Mouse (Mus musculus): ENCODE data around the gene Ssb. TPM values are rescaled to one million over a fixed set of nuclear protein-coding genes. Genes with fewer than 3 reads are reported as not detected.

Ssb gene
- polyA plus RNA-seq, 1 experiment from 2014 or later, result 508 TPM

GRCm38 (mm10) chr2:69825898-69826297 lies 35.5 kb upstream of the Ssb start:
- H3K27ac ChIP-seq (replicated peaks; ENCODE audit: low read depth, low read length), result no peak overlapping the region

GRCm38 (mm10) chr2:69826380-69826779 lies 35.0 kb upstream of the Ssb start:
- DNase-seq (ENCODE audit: low spot score) (no peak), ATAC-seq (replicated peaks; ENCODE audit: insufficient number of reproducible peaks, low FRiP score, low TSS enrichment, low read depth) (no peak)
- Histone ChIP-seq H3K4me1 (ENCODE audit: control insufficient read depth, insufficient read depth, low read length) (no peaks in the 10 kb centered on the region), H3K27ac (replicated peaks; ENCODE audit: low read depth, low read length) (no peak overlapping the region), H3K9ac (replicated peaks; ENCODE audit: low read length) (no peak overlapping the region), H3K9me3 (replicated peaks; ENCODE audit: control insufficient read depth, low read length) (no peaks in the 10 kb centered on the region), H3K4me2 (ENCODE audit: low read depth, low read length) (no peak overlapping the region), H3K4me3 (ENCODE audit: low read depth, low read length) (no peak overlapping the region), H3K27me3 (ENCODE audit: control insufficient read depth, insufficient read depth, low read length) (no peaks in the 10 kb centered on the region), H3K36me3 (replicated peaks; ENCODE audit: control insufficient read depth, insufficient read depth, low read depth, low read length) (peaks cover 2% of the 10 kb centered on the region)
- WGBS, result 65% methylated on average over 2 of the region's 2 CpGs

More at GRCm38 (mm10) chr2:69825898-69826297, 35.5 kb upstream of the Ssb start:
- Histone ChIP-seq H3K9ac (replicated peaks; ENCODE audit: low read length) (no peak overlapping the region), H3K4me2 (ENCODE audit: low read depth, low read length) (no peak overlapping the region), H3K36me3 (replicated peaks; ENCODE audit: control insufficient read depth, insufficient read depth, low read depth, low read length) (peaks cover 2% of the 10 kb centered on the region), H3K27me3 (ENCODE audit: control insufficient read depth, insufficient read depth, low read length) (no peaks in the 10 kb centered on the region), H3K4me1 (ENCODE audit: control insufficient read depth, insufficient read depth, low read length) (no peaks in the 10 kb centered on the region), H3K9me3 (replicated peaks; ENCODE audit: control insufficient read depth, low read length) (no peaks in the 10 kb centered on the region), H3K4me3 (ENCODE audit: low read depth, low read length) (no peak overlapping the region)
- WGBS, result 78% methylated on average over 10 of the region's 10 CpGs
- DNase-seq (ENCODE audit: low spot score) (no peak), ATAC-seq (replicated peaks; ENCODE audit: insufficient number of reproducible peaks, low FRiP score, low TSS enrichment, low read depth) (no peak)

GRCm38 (mm10) chr2:69828031-69828430 lies 33.3 kb upstream of the Ssb start:
- no peak overlapping the region for H3K27ac ChIP-seq (replicated peaks; ENCODE audit: low read depth, low read length)
- ATAC-seq (replicated peaks; ENCODE audit: insufficient number of reproducible peaks, low FRiP score, low TSS enrichment, low read depth), result no peak
- H3K9ac ChIP-seq (replicated peaks; ENCODE audit: low read length), result no peak overlapping the region
- H3K36me3 ChIP-seq (replicated peaks; ENCODE audit: control insufficient read depth, insufficient read depth, low read depth, low read length), result peaks cover 2% of the 10 kb centered on the region
- no peak overlapping the region for H3K4me2 ChIP-seq (ENCODE audit: low read depth, low read length)
- no peak overlapping the region for H3K4me3 ChIP-seq (ENCODE audit: low read depth, low read length)
- no peak for DNase-seq (ENCODE audit: low spot score)
- no peaks in the 10 kb centered on the region for H3K4me1 ChIP-seq (ENCODE audit: control insufficient read depth, insufficient read depth, low read length)
- no peaks in the 10 kb centered on the region for H3K9me3 ChIP-seq (replicated peaks; ENCODE audit: control insufficient read depth, low read length)
- WGBS, result 53% methylated on average over 7 of the region's 7 CpGs
- no peaks in the 10 kb centered on the region for H3K27me3 ChIP-seq (ENCODE audit: control insufficient read depth, insufficient read depth, low read length)

- H3K9me3 ChIP-seq (replicated peaks; ENCODE audit: control insufficient read depth, low read length), result no peaks in the 10 kb centered on the region
- no peak overlapping the region for H3K4me3 ChIP-seq (ENCODE audit: low read depth, low read length)
- no peak overlapping the region for H3K4me2 ChIP-seq (ENCODE audit: low read depth, low read length)
- DNase-seq (ENCODE audit: low spot score) (no peak), ATAC-seq (replicated peaks; ENCODE audit: insufficient number of reproducible peaks, low FRiP score, low TSS enrichment, low read depth) (no peak)
- no peak overlapping the region for H3K9ac ChIP-seq (replicated peaks; ENCODE audit: low read length)
- WGBS, result 95% methylated on average over 2 of the region's 2 CpGs
- no peak overlapping the region for H3K27ac ChIP-seq (replicated peaks; ENCODE audit: low read depth, low read length)
- H3K36me3 ChIP-seq (replicated peaks; ENCODE audit: control insufficient read depth, insufficient read depth, low read depth, low read length), result peaks cover 2% of the 10 kb centered on the region
- no peaks in the 10 kb centered on the region for H3K27me3 ChIP-seq (ENCODE audit: control insufficient read depth, insufficient read depth, low read length)
- H3K4me1 ChIP-seq (ENCODE audit: control insufficient read depth, insufficient read depth, low read length), result no peaks in the 10 kb centered on the region
Observed at GRCm38 (mm10) chr2:69829680-69830079, 31.7 kb upstream of the Ssb start.

- ATAC-seq (replicated peaks; ENCODE audit: insufficient number of reproducible peaks, low FRiP score, low TSS enrichment, low read depth), result no peak
- Histone ChIP-seq H3K9ac (replicated peaks; ENCODE audit: low read length) (no peak overlapping the region), H3K27ac (replicated peaks; ENCODE audit: low read depth, low read length) (no peak overlapping the region), H3K4me2 (ENCODE audit: low read depth, low read length) (no peak overlapping the region), H3K4me1 (ENCODE audit: control insufficient read depth, insufficient read depth, low read length) (no peaks in the 10 kb centered on the region), H3K9me3 (replicated peaks; ENCODE audit: control insufficient read depth, low read length) (no peaks in the 10 kb centered on the region), H3K36me3 (replicated peaks; ENCODE audit: control insufficient read depth, insufficient read depth, low read depth, low read length) (peaks cover 2% of the 10 kb centered on the region), H3K4me3 (ENCODE audit: low read depth, low read length) (no peak overlapping the region), H3K27me3 (ENCODE audit: control insufficient read depth, insufficient read depth, low read length) (no peaks in the 10 kb centered on the region)
- 87% methylated on average over 8 of the region's 8 CpGs for WGBS
- no peak for DNase-seq (ENCODE audit: low spot score)
Observed at GRCm38 (mm10) chr2:69830116-69830515, 31.2 kb upstream of the Ssb start.

GRCm38 (mm10) chr2:69837244-69837967 lies 24.0 kb upstream of the Ssb start:
- no peak for DNase-seq (ENCODE audit: low spot score)
- Histone ChIP-seq H3K4me3 (ENCODE audit: low read depth, low read length) (no peak overlapping the region), H3K27ac (replicated peaks; ENCODE audit: low read depth, low read length) (no peak overlapping the region), H3K9me3 (replicated peaks; ENCODE audit: control insufficient read depth, low read length) (no peaks in the 10 kb centered on the region), H3K4me1 (ENCODE audit: control insufficient read depth, insufficient read depth, low read length) (no peaks in the 10 kb centered on the region), H3K4me2 (ENCODE audit: low read depth, low read length) (no peak overlapping the region), H3K9ac (replicated peaks; ENCODE audit: low read length) (no peak overlapping the region), H3K36me3 (replicated peaks; ENCODE audit: control insufficient read depth, insufficient read depth, low read depth, low read length) (no peaks in the 10 kb centered on the region; the same call in none of the 2 replicates), H3K27me3 (ENCODE audit: control insufficient read depth, insufficient read depth, low read length) (no peaks in the 10 kb centered on the region)
- 73% methylated on average over 6 of the region's 7 CpGs for WGBS
- ATAC-seq (replicated peaks; ENCODE audit: insufficient number of reproducible peaks, low FRiP score, low TSS enrichment, low read depth), result no peak

GRCm38 (mm10) chr2:69837996-69838395 lies 23.4 kb upstream of the Ssb start:
- Histone ChIP-seq H3K4me3 (ENCODE audit: low read depth, low read length) (no peak overlapping the region), H3K4me2 (ENCODE audit: low read depth, low read length) (no peak overlapping the region), H3K36me3 (replicated peaks; ENCODE audit: control insufficient read depth, insufficient read depth, low read depth, low read length) (no peaks in the 10 kb centered on the region; the same call in none of the 2 replicates), H3K9me3 (replicated peaks; ENCODE audit: control insufficient read depth, low read length) (no peaks in the 10 kb centered on the region), H3K27me3 (ENCODE audit: control insufficient read depth, insufficient read depth, low read length) (no peaks in the 10 kb centered on the region), H3K27ac (replicated peaks; ENCODE audit: low read depth, low read length) (no peak overlapping the region), H3K9ac (replicated peaks; ENCODE audit: low read length) (no peak overlapping the region), H3K4me1 (ENCODE audit: control insufficient read depth, insufficient read depth, low read length) (no peaks in the 10 kb centered on the region)
- no peak for DNase-seq (ENCODE audit: low spot score)
- 27% methylated on average over 3 of the region's 3 CpGs for WGBS
- no peak for ATAC-seq (replicated peaks; ENCODE audit: insufficient number of reproducible peaks, low FRiP score, low TSS enrichment, low read depth)

GRCm38 (mm10) chr2:69838707-69839106 lies 22.7 kb upstream of the Ssb start:
- Histone ChIP-seq H3K27me3 (ENCODE audit: control insufficient read depth, insufficient read depth, low read length) (no peaks in the 10 kb centered on the region), H3K4me2 (ENCODE audit: low read depth, low read length) (no peak overlapping the region), H3K4me3 (ENCODE audit: low read depth, low read length) (no peak overlapping the region), H3K9me3 (replicated peaks; ENCODE audit: control insufficient read depth, low read length) (no peaks in the 10 kb centered on the region), H3K9ac (replicated peaks; ENCODE audit: low read length) (no peak overlapping the region), H3K4me1 (ENCODE audit: control insufficient read depth, insufficient read depth, low read length) (no peaks in the 10 kb centered on the region), H3K27ac (replicated peaks; ENCODE audit: low read depth, low read length) (no peak overlapping the region), H3K36me3 (replicated peaks; ENCODE audit: control insufficient read depth, insufficient read depth, low read depth, low read length) (no peaks in the 10 kb centered on the region; the same call in 1 of the 2 replicates)
- ATAC-seq (replicated peaks; ENCODE audit: insufficient number of reproducible peaks, low FRiP score, low TSS enrichment, low read depth), result no peak
- no peak for DNase-seq (ENCODE audit: low spot score)

Data from embryonic facial prominence, embryonic 11.5 days (tissue).